Comparison of ENCODE assay signal across 15 mouse cellular contexts in genomic region chr11:76042041-76042638, GRCm38 (mm10). TPM values are rescaled to one million over a fixed set of nuclear protein-coding genes. Genes with fewer than 3 reads are reported as not detected.
DNase-seq lines count a peak whose midpoint lies in the region; ATAC-seq and TF ChIP-seq lines count a peak whose summit lies in the region.
"Had no signal": no experiment of that assay in that cellular context is flagged by ENCODE, and none has a peak within 500 bp of the region (broad histone marks: within the 10 kb centered on the region; RNA-seq: fewer than 3 reads in every experiment).

No protein-coding gene starts in this region.

- WGBS in heart, embryonic 11.5 days (ENCODE audit: insufficient replicate concordance) = 42% methylated on average over 10 of the region's 10 CpGs
- 30% methylated on average over 10 of the region's 10 CpGs for WGBS in heart, adult 2 months
- WGBS in limb, embryonic 10.5 days = 63% methylated on average over 10 of the region's 10 CpGs

- no peaks in the 10 kb centered on the region for H3K79me2 ChIP-seq in heart, adult 2 months (replicated peaks; ENCODE audit: control insufficient read depth, insufficient read depth, low read length)

- no peak overlapping the region; the same call in 1 of the 2 replicates for H3K27ac ChIP-seq in heart, embryonic 11.5 days (ENCODE audit: low read depth, low read length)
- H3K27ac ChIP-seq in brown adipose tissue, adult 24 weeks (replicated peaks; ENCODE audit: low read depth, low read length) = peak overlapping the region; percentile 86
- H3K27ac ChIP-seq in heart, adult 2 months = peak overlapping the region; percentile 93
- H3K27ac ChIP-seq in limb, embryonic 10.5 days = peak overlapping the region; percentile 65; the same call in 1 of the 2 replicates
- H3K27ac ChIP-seq: hindbrain, embryonic 12.5 days; kidney, postnatal 0 days; liver, embryonic 14.5 days had no signal

- H3K27me3 ChIP-seq in heart, embryonic 11.5 days (ENCODE audit: control insufficient read depth, insufficient read depth, low read length) = no peaks in the 10 kb centered on the region
- H3K27me3 ChIP-seq in heart, adult 2 months (ENCODE audit: control insufficient read depth, insufficient read depth, low read length) = no peaks in the 10 kb centered on the region
- no peaks in the 10 kb centered on the region for H3K27me3 ChIP-seq in limb, embryonic 10.5 days (ENCODE audit: low read depth, poor library complexity, severe bottlenecking)
- H3K27me3 ChIP-seq: hindbrain, embryonic 12.5 days had no signal

- no peaks in the 10 kb centered on the region for H3K9me3 ChIP-seq in heart, embryonic 11.5 days (replicated peaks; ENCODE audit: control insufficient read depth, low read length)
- H3K9me3 ChIP-seq in limb, embryonic 10.5 days (replicated peaks) = no peaks in the 10 kb centered on the region
- H3K9me3 ChIP-seq: hindbrain, embryonic 12.5 days had no signal

- intact Hi-C loops in heart, adult 2 months (cut with DNase I) = loop anchor here (2.0 kb wide), 1 partner anchor 57 kb away; no protein-coding TSS in a partner anchor

- H3K9ac ChIP-seq in heart, embryonic 11.5 days (ENCODE audit: low read depth, low read length) = no peak overlapping the region
- H3K9ac ChIP-seq in heart, adult 2 months (ENCODE audit: low read depth, low read length) = no peak overlapping the region
- H3K9ac ChIP-seq: hindbrain, embryonic 12.5 days; liver, embryonic 14.5 days had no signal

- no peaks in the 10 kb centered on the region for H3K36me3 ChIP-seq in heart, embryonic 11.5 days (ENCODE audit: control insufficient read depth, insufficient read depth, low read length)
- H3K36me3 ChIP-seq in heart, adult 2 months (ENCODE audit: control insufficient read depth, insufficient read depth, low read length) = peaks cover 9% of the 10 kb centered on the region
- H3K36me3 ChIP-seq in limb, embryonic 10.5 days = peaks cover 10% of the 10 kb centered on the region; the same call in 1 of the 2 replicates

- H3K4me1 ChIP-seq in heart, embryonic 11.5 days (ENCODE audit: control insufficient read depth, insufficient read depth, low read length) = peaks cover 4% of the 10 kb centered on the region; the same call in 1 of the 2 replicates
- H3K4me1 ChIP-seq in brown adipose tissue, adult 24 weeks (ENCODE audit: control insufficient read depth, insufficient read depth, insufficient read length, low read length) = peaks cover 38% of the 10 kb centered on the region
- H3K4me1 ChIP-seq in heart, adult 2 months (ENCODE audit: control insufficient read depth, insufficient read depth, low read length) = peaks cover 40% of the 10 kb centered on the region
- peaks cover 38% of the 10 kb centered on the region for H3K4me1 ChIP-seq in limb, embryonic 10.5 days

- TF ChIP-seq CTCF in heart, adult 2 months (IDR thresholded peaks at IDR 0.05) = no peak

- no peak overlapping the region for H3K4me3 ChIP-seq in heart, embryonic 11.5 days (ENCODE audit: low read depth, low read length)
- H3K4me3 ChIP-seq in brown adipose tissue, adult 24 weeks (ENCODE audit: insufficient read depth, low read depth, low read length) = no peak overlapping the region
- peak overlapping the region; percentile 1; the same call in 1 of the 2 replicates for H3K4me3 ChIP-seq in heart, adult 2 months
- H3K4me3 ChIP-seq in limb, embryonic 10.5 days = no peak overlapping the region
- H3K4me3 ChIP-seq: hindbrain, embryonic 12.5 days had no signal

- ATAC-seq in heart, embryonic 11.5 days (replicated peaks; ENCODE audit: insufficient number of reproducible peaks, low FRiP score, low TSS enrichment) = no peak

- no peak overlapping the region for H3K4me2 ChIP-seq in heart, embryonic 11.5 days
- H3K4me2 ChIP-seq: hindbrain, embryonic 12.5 days had no signal

- peak; percentile 73 for TF ChIP-seq POLR2A in heart, adult 2 months (IDR thresholded peaks at IDR 0.05; ENCODE audit: insufficient read depth, low read depth, low read length)

- peak; percentile 96 for DNase-seq in heart, adult 11 months
- peak; percentile 59 to 60 for DNase-seq in heart, adult 2 months
- no peak for DNase-seq in limb, embryonic 10.5 days (ENCODE audit: low spot score)
- DNase-seq in ovary, postnatal 36 days (ENCODE audit: low spot score) = no peak
- no peak for DNase-seq in left cerebral cortex, adult 18-20 months (ENCODE audit: low spot score in 2 of 2)
- no peak for DNase-seq in cerebellum, adult 9-10 months
- DNase-seq: B cell, adult 2 months; thymus, adult 2 months had no signal

- peak; percentile 81 for TF ChIP-seq EP300 in heart, adult 2 months (IDR thresholded peaks at IDR 0.05; ENCODE audit: insufficient read depth, low read depth, low read length)

RNA-seq across cellular contexts. Expression of gene Rflnb, which starts 14.6 kb away (rescaled TPM):
- 8.3 and 9.0 TPM in 2 replicates for polyA plus RNA-seq in heart, embryonic 11.5 days (2014; fragmentation: Nextera tagmentation; extraction: Ambion mirVana)
- polyA plus RNA-seq in brown adipose tissue, adult 24 weeks (2012; ENCODE audit: insufficient read depth, insufficient read length, missing spikeins) = 35.4 and 39.1 TPM in 2 replicates
- total RNA-seq in heart, adult 2 months (2021) = 10 to 100 TPM; 30.7 to 36.7 TPM
- polyA plus RNA-seq in heart, adult 2 months (2012; rRNA removed) = 18.5 and 34.4 TPM in 2 replicates
- polyA plus RNA-seq in limb, embryonic 10.5 days (2016; fragmentation: Nextera tagmentation; extraction: Ambion mirVana) = 25.6 and 35.4 TPM in 2 replicates
- 1 to 10 TPM; 7.9 to 8.4 TPM for total RNA-seq in left cerebral cortex, adult 18-20 months (2021)

RNA-seq across cellular contexts. Expression of gene 1700016K19Rik, which starts 42.4 kb away (rescaled TPM):
- polyA plus RNA-seq in heart, embryonic 11.5 days (2014; fragmentation: Nextera tagmentation; extraction: Ambion mirVana) = not detected in 2 replicates
- not detected in 2 replicates for polyA plus RNA-seq in brown adipose tissue, adult 24 weeks (2012; ENCODE audit: insufficient read depth, insufficient read length, missing spikeins)
- not detected for total RNA-seq in heart, adult 2 months (2021)
- 1.3 TPM in 1 of 2 replicates, not detected in the other for polyA plus RNA-seq in heart, adult 2 months (2012; rRNA removed)
- polyA plus RNA-seq in limb, embryonic 10.5 days (2016; fragmentation: Nextera tagmentation; extraction: Ambion mirVana) = 0.36 TPM in 1 of 2 replicates, not detected in the other
- total RNA-seq in left cerebral cortex, adult 18-20 months (2021) = 1 to 10 TPM; 2.3 to 4.8 TPM
- total RNA-seq: megakaryocyte, adult 5-6 weeks; MEL had no signal
- polyA plus RNA-seq: liver, embryonic 14.5 days had no signal

Comparison
In these comparisons a context has a peak if more than half of its experiments do, and no peak if none do; other contexts are left out.
1. DNase-seq: peak in heart, adult 11 months (single experiment) and heart, adult 2 months (2 of 2); none in limb, embryonic 10.5 days (single experiment), ovary, postnatal 36 days (single experiment), left cerebral cortex, adult 18-20 months (0 of 2) and cerebellum, adult 9-10 months (single experiment).